9 mouse cellular contexts compared by ENCODE assay signal in the genomic region with DNA sequence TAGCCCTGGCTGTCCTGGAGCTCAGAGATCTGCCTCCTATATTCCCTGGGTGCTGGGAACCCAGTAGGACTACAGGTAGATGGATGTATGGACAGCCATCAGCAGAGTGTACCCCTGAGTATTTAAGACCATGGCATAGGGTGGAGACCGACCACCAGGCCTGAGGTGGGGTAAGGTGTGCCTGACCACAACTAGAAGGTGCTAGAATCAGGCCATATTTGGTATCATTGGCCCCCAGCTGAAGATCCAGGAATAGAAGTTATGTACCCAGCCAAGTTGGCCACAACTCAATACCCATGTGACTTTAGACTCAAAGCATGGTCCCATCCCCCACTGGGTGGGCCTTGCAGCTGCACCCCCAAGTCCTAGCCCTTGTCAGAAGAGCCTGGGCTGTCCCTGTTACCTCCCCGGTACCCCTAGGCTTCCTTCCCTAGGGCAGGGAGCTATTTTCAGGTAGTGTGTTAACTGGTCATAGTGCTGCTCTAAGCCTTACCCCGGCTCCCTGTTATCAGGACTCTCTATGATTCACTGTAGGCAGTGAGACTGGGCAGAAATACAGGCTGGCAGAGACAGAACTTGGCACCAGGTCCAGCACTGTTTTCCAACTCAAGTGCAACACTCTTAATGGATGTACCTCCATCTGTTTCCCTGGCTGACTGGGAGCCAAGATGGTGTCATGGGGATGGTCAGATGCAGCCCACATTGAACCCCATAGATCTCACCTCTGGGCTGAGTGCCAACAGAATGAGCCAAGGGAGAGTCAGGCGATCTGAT. TPM values are rescaled to one million over a fixed set of nuclear protein-coding genes. Genes with fewer than 3 reads are reported as not detected.
DNase-seq lines count a peak whose midpoint lies in the region; ATAC-seq lines count a peak whose summit lies in the region.
"Had no signal": no experiment of that assay in that cellular context is flagged by ENCODE, and none has a peak within 500 bp of the region (broad histone marks: within the 10 kb centered on the region; RNA-seq: fewer than 3 reads in every experiment).

No protein-coding gene starts in this region.

- H3K4me1 ChIP-seq in heart, embryonic 12.5 days (replicated peaks): peaks cover 8% of the 10 kb centered on the region
- H3K4me1 ChIP-seq in limb, embryonic 10.5 days: 0 out of 2 replicates have a peak, but pooled peaks cover 4% of the 10 kb centered on the region

- no peak overlapping the region for H3K4me2 ChIP-seq in heart, embryonic 12.5 days
- H3K4me2 ChIP-seq: limb, embryonic 12.5 days had no signal

- H3K36me3 ChIP-seq in heart, embryonic 12.5 days: no peaks in the 10 kb centered on the region
- H3K36me3 ChIP-seq in limb, embryonic 10.5 days: no peaks in the 10 kb centered on the region
- H3K36me3 ChIP-seq: limb, embryonic 12.5 days had no signal

- no peak overlapping the region for H3K27ac ChIP-seq in heart, embryonic 12.5 days (ENCODE audit: poor library complexity, severe bottlenecking)
- H3K27ac ChIP-seq in limb, embryonic 10.5 days: no peak overlapping the region
- H3K27ac ChIP-seq: limb, embryonic 12.5 days had no signal

- H3K4me3 ChIP-seq in heart, embryonic 12.5 days: no peak overlapping the region
- H3K4me3 ChIP-seq in limb, embryonic 10.5 days: no peak overlapping the region
- H3K4me3 ChIP-seq: limb, embryonic 12.5 days had no signal

- DNase-seq in heart, adult 18-20 months: peak; percentile 80 to 88
- peak; percentile 94 for DNase-seq in adipocyte (ENCODE audit: low spot score)
- peak; percentile 89 for DNase-seq in fibroblast of lung, adult 2 months (ENCODE audit: low read depth)
- DNase-seq in layer of hippocampus, adult 9-11 months: peak; percentile 47
- DNase-seq in B cell, adult 2 months: no peak
- no peak for DNase-seq in limb, embryonic 10.5 days (ENCODE audit: low spot score)
- DNase-seq in spleen, adult 18-20 months: no peak

- 54% methylated on average over 4 of the region's 4 CpGs for WGBS in heart, embryonic 12.5 days
- WGBS in limb, embryonic 10.5 days: 91% methylated on average over 4 of the region's 4 CpGs

- no peak for ATAC-seq in heart, embryonic 12.5 days (ENCODE audit: insufficient number of reproducible peaks, low FRiP score)

- H3K9ac ChIP-seq in heart, embryonic 12.5 days: no peak overlapping the region
- H3K9ac ChIP-seq: limb, embryonic 12.5 days had no signal

- no peaks in the 10 kb centered on the region for H3K9me3 ChIP-seq in heart, embryonic 12.5 days (replicated peaks)
- no peaks in the 10 kb centered on the region for H3K9me3 ChIP-seq in limb, embryonic 10.5 days (replicated peaks)
- H3K9me3 ChIP-seq: limb, embryonic 12.5 days had no signal

- H3K27me3 ChIP-seq in heart, embryonic 12.5 days (replicated peaks): no peaks in the 10 kb centered on the region
- no peaks in the 10 kb centered on the region for H3K27me3 ChIP-seq in limb, embryonic 10.5 days (ENCODE audit: low read depth, poor library complexity, severe bottlenecking)
- H3K27me3 ChIP-seq: limb, embryonic 12.5 days had no signal

RNA-seq across cellular contexts. Expression of a gene that starts 18.2 kb away (rescaled TPM):
- 1 to 10 TPM; 7.0 to 7.2 TPM for total RNA-seq in heart, adult 18-20 months (2021)
- polyA plus RNA-seq in heart, embryonic 12.5 days (2016; fragmentation: Nextera tagmentation; extraction: Ambion mirVana): 0.18 TPM in 2 replicates
- polyA plus RNA-seq in limb, embryonic 10.5 days (2016; fragmentation: Nextera tagmentation; extraction: Ambion mirVana): not detected in 2 replicates

Comparison
In these comparisons a context has a peak if more than half of its experiments do, and no peak if none do; other contexts are left out.
1. DNase-seq: peak in heart, adult 18-20 months (2 of 2), adipocyte (single experiment), fibroblast of lung, adult 2 months (single experiment) and layer of hippocampus, adult 9-11 months (single experiment); none in B cell, adult 2 months (0 of 2), limb, embryonic 10.5 days (single experiment) and spleen, adult 18-20 months (0 of 2).